Mouse (Mus musculus): ENCODE results near the gene Frem3. TPM values are rescaled to one million over a fixed set of nuclear protein-coding genes. Genes with fewer than 3 reads are reported as not detected.
"Not testable (repeated sequence)": the region's sequence is repeated elsewhere in the genome, so short reads cannot be mapped to it uniquely, and the experiment has no call there.

Gene Frem3
- polyA plus RNA-seq, 1 experiment from 2014 or later, result 0.03 TPM

- no peak overlapping the region for H3K9ac ChIP-seq (replicated peaks)
- no peak overlapping the region for H3K4me2 ChIP-seq (replicated peaks)
- peaks cover under 1% of the 10 kb centered on the region for H3K4me1 ChIP-seq (replicated peaks)
- no peak for ATAC-seq
- H3K27ac ChIP-seq, result no peak overlapping the region
- H3K4me3 ChIP-seq (replicated peaks), result no peak overlapping the region
- H3K9me3 ChIP-seq, result no peaks in the 10 kb centered on the region
- H3K27me3 ChIP-seq, result no peaks in the 10 kb centered on the region
- H3K36me3 ChIP-seq, result peaks cover 55% of the 10 kb centered on the region
Observed at GRCm38 (mm10) chr8:80732326-80732725, 121.4 kb downstream of the Frem3 start.

- H3K4me3 ChIP-seq (replicated peaks), result peak overlapping the region; percentile 70
- ATAC-seq, result no peak
- H3K9ac ChIP-seq (replicated peaks), result peak overlapping the region; percentile 98
- peak overlapping the region; percentile 70 for H3K4me2 ChIP-seq (replicated peaks)
- peak overlapping the region; percentile 99 for H3K27ac ChIP-seq
- WGBS, result 0% methylated on average over 5 of the region's 5 CpGs
- no peaks in the 10 kb centered on the region for H3K27me3 ChIP-seq
- peaks cover 22% of the 10 kb centered on the region for H3K36me3 ChIP-seq
- no peaks in the 10 kb centered on the region for H3K9me3 ChIP-seq
- H3K4me1 ChIP-seq (replicated peaks), result peaks cover 6% of the 10 kb centered on the region
Observed at GRCm38 (mm10) chr8:80738046-80738387, 127.1 kb downstream of the Frem3 start.

- Histone ChIP-seq H3K36me3 (peaks cover 19% of the 10 kb centered on the region), H3K27ac (peak overlapping the region; percentile 99), H3K4me1 (replicated peaks) (peaks cover 6% of the 10 kb centered on the region), H3K9me3 (no peaks in the 10 kb centered on the region), H3K9ac (replicated peaks) (peak overlapping the region; percentile 98), H3K4me2 (replicated peaks) (peak overlapping the region; percentile 70), H3K4me3 (replicated peaks) (peak overlapping the region; percentile 70), H3K27me3 (no peaks in the 10 kb centered on the region)
- peak; percentile 78 for ATAC-seq
- under 1% methylated on average over 83 of the region's 84 CpGs for WGBS
Observed at GRCm38 (mm10) chr8:80738388-80739154, 127.7 kb downstream of the Frem3 start.

GRCm38 (mm10) chr8:80739155-80739924 lies 128.5 kb downstream of the Frem3 start, which contains the start of gene Smarca5:
Smarca5 (minus strand) TSS chr8:80739497.
- H3K9me3 ChIP-seq; H3K27me3 ChIP-seq; H3K4me1 ChIP-seq (replicated peaks): not testable (repeated sequence)
- peak; percentile 98 for ATAC-seq
- H3K4me2 ChIP-seq (replicated peaks), result peak within 1 kb of the TSS; percentile 70
- H3K27ac ChIP-seq, result peak within 1 kb of the TSS; percentile 99
- peak within 1 kb of the TSS; percentile 70 for H3K4me3 ChIP-seq (replicated peaks)
- H3K9ac ChIP-seq (replicated peaks), result peak within 1 kb of the TSS; percentile 98
- WGBS, result under 1% methylated on average over 85 of the region's 91 CpGs
- peaks cover 13% of the 10 kb centered on the region for H3K36me3 ChIP-seq

GRCm38 (mm10) chr8:80739932-80740331 lies 129.1 kb downstream of the Frem3 start:
- H3K9ac ChIP-seq (replicated peaks), result peak overlapping the region; percentile 64
- H3K4me1 ChIP-seq (replicated peaks), result peaks cover 6% of the 10 kb centered on the region
- WGBS, result 12% methylated on average over 14 of the region's 14 CpGs

More at GRCm38 (mm10) chr8:80739932-80740331, 129.1 kb downstream of the Frem3 start:
- peak overlapping the region; percentile 63 for H3K4me2 ChIP-seq (replicated peaks)
- H3K36me3 ChIP-seq, result peaks cover 10% of the 10 kb centered on the region
- no peaks in the 10 kb centered on the region for H3K9me3 ChIP-seq
- H3K27ac ChIP-seq, result peak overlapping the region; percentile 99
- ATAC-seq, result peak; percentile 64
- H3K27me3 ChIP-seq, result no peaks in the 10 kb centered on the region
- peak overlapping the region; percentile 70 for H3K4me3 ChIP-seq (replicated peaks)

Other genes with a start within 250 kb of the Frem3 start
- gene Gypa, start 117.3 kb upstream of the Frem3 start, polyA plus RNA-seq (2015; fragmentation: Nextera tagmentation; extraction: Ambion mirVana), result 2.4 and 4.2 TPM in 2 replicates
- gene Smarca5, start 128.4 kb downstream of the Frem3 start, polyA plus RNA-seq (2015; fragmentation: Nextera tagmentation; extraction: Ambion mirVana), result 79.4 and 90.7 TPM in 2 replicates